Mouse (Mus musculus) forebrain, embryonic 14.5 days (tissue): ENCODE data around the gene Rasgef1b. TPM values are rescaled to one million over a fixed set of nuclear protein-coding genes. Genes with fewer than 3 reads are reported as not detected.

Source experiments
- ATAC-seq: fragments of 200-750 bp; cut with Nextera tagmentation; 2 replicates; pipeline ENCODE4 v1.8.0; 2017; ENCODE audit warnings: mild to moderate bottlenecking, moderate library complexity
- DNase-seq: peaks from one replicate; pipeline ENCODE4 v3.0.0-alpha.2; 2015; ENCODE audit warnings: low spot score
- H3K27ac ChIP-seq: fragments of 300-500 bp; sonication (generic); 2 replicates; pipeline ENCODE4 v1.5.1; 2014; ENCODE audit warnings: low read depth, mild to moderate bottlenecking, control low read depth, low read length, moderate library complexity
- H3K27me3 ChIP-seq: fragments of 300-500 bp; sonication (generic); replicated peaks from 2 replicates; pipeline ENCODE4 v1.6.1; 2014; ENCODE audit warnings: low read length, control low read depth, mixed read lengths; ENCODE audit not compliant: control insufficient read depth, insufficient read depth
- H3K36me3 ChIP-seq: fragments of 300-500 bp; sonication (generic); 2 replicates; pipeline ENCODE4 v1.6.1; 2014; ENCODE audit warnings: low read length, control low read depth; ENCODE audit not compliant: control insufficient read depth, insufficient read depth
- H3K4me1 ChIP-seq: fragments of 300-500 bp; sonication (generic); 2 replicates; pipeline ENCODE4 v1.6.1; 2014; ENCODE audit warnings: antibody characterized with exemption, low read length, control low read depth; ENCODE audit not compliant: control insufficient read depth, insufficient read depth
- H3K4me2 ChIP-seq: fragments of 300-500 bp; sonication (generic); 2 replicates; pipeline ENCODE4 v1.6.1; 2014; ENCODE audit warnings: mild to moderate bottlenecking, control low read depth, low read length
- H3K4me3 ChIP-seq: fragments of 300-500 bp; sonication (generic); 2 replicates; pipeline ENCODE4 v1.5.1; 2014; ENCODE audit warnings: low read depth, low read length, control low read depth
- H3K9ac ChIP-seq: fragments of 300-500 bp; sonication (generic); 2 replicates; pipeline ENCODE4 v1.6.1; 2014; ENCODE audit warnings: mild to moderate bottlenecking, low read length, control low read depth, moderate library complexity
- H3K9me3 ChIP-seq: fragments of 300-500 bp; sonication (generic); replicated peaks from 2 replicates; pipeline ENCODE4 v1.6.1; 2016; ENCODE audit warnings: low read length, control low read depth, mixed read lengths; ENCODE audit not compliant: control insufficient read depth
- WGBS: fragments of 180-500 bp; shearing (Covaris S2); extraction: QIAGEN DNeasy Blood & Tissue Kit; methylation state at CpG from one replicate; pipeline ENCODE4 v1.1.7; 2014; 5-methylcytosine and 5-hydroxymethylcytosine counted together
- polyA plus RNA-seq: library from polyadenylated mRNA; unstranded; fragments of >200 nt; fragmentation: Nextera tagmentation; extraction: Ambion mirVana; gene quantifications from 2 replicates; pipeline ENCODE4 v1.2.1, GENCODE M21; 2014

Rasgef1b gene
- polyA plus RNA-seq, 1 experiment from 2014 or later, result 97.5 TPM

DNA sequence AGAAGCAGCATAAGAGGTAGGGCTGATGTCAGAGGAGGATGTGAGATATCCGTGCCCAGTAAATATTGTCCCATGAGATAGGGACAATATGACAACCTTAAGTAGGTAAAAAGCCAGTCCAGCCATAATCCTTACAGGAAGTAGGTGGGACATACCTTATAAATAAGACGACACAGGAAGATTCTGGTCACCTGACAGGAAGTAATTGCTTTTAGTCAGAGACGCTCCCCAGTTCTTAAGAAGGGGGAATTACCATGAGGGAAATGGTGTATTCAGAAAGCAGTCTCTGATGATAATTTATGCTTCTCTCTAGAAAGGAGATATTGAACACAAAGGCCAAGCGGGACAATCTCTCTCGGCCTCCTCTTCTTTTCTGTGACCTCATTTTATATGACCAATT lies 394.8 kb downstream of the Rasgef1b start:
- Histone ChIP-seq H3K4me2 (no peak overlapping the region), H3K9me3 (no peaks in the 10 kb centered on the region), H3K27me3 (no peaks in the 10 kb centered on the region), H3K4me3 (no peak overlapping the region), H3K4me1 (no peaks in the 10 kb centered on the region), H3K36me3 (no peaks in the 10 kb centered on the region), H3K9ac (no peak overlapping the region), H3K27ac (no peak overlapping the region)
- no peak for DNase-seq
- ATAC-seq, result no peak
- 89% methylated on average over 5 of the region's 5 CpGs for WGBS

DNA sequence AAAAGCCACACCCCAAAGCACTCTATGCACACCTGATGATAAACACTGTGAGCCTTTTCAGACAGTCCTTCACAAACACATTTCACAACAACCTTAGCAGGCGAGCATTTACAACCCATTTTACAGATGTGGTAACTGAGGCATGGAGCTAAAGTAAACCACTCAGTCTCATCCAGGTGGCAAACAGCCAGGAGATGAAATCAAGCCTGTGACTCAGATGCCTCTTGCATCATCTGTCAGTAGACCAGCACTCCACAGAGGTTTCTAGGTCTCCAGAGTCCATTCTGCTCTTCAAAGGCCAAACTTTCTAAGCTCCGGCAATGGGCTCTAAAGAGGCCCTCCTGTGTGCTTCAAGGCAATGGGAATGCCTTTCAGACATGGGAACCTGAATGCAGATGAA lies 396.8 kb downstream of the Rasgef1b start:
- 88% methylated on average over 2 of the region's 2 CpGs for WGBS
- no peak overlapping the region for H3K9ac ChIP-seq
- H3K27me3 ChIP-seq, result no peaks in the 10 kb centered on the region
- H3K4me2 ChIP-seq, result no peak overlapping the region
- no peaks in the 10 kb centered on the region for H3K9me3 ChIP-seq
- H3K4me3 ChIP-seq, result no peak overlapping the region
- H3K36me3 ChIP-seq, result no peaks in the 10 kb centered on the region
- no peaks in the 10 kb centered on the region for H3K4me1 ChIP-seq
- ATAC-seq (no peak), DNase-seq (no peak)
- H3K27ac ChIP-seq, result no peak overlapping the region

DNA sequence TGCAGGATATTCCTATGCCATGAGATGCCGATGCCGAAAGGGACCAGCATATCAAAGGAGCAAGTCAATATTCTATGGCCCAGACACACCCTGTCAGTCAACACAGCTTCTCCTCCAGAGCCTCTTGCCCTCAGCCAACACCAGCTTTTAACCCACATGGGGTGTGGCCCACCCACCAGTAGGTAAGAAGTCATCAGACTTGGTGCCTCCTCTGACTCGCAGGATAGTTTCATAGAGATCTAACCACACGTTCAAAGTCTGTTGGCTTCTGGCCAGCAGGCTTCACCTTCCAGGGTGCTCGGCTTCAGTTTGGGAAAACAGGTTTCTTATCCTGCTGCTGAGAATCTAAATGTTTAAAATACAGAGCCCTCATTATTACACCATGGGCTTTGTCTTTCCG lies 399.8 kb downstream of the Rasgef1b start:
- no peak for ATAC-seq

DNA sequence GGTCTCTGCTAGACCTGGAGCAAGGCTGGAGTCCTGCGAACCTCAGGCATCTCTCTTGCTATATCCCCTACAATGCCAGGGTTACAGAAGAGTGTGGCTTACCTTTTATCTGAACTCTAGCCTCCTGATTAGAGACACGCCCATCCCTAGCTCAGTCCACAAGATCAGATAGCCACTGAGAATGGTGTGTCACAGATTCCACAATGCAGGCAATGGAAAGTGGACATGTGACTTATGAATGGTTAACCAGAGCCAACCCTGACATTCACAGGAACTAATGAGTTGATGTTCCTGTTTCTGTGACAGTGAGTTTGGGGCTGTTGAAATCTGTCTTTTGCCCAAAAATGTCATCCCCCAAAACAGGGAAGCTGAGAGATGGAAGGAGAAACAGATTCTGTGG lies 401.8 kb downstream of the Rasgef1b start:
- ATAC-seq (no peak), DNase-seq (no peak)
- no peak overlapping the region for H3K9ac ChIP-seq
- no peaks in the 10 kb centered on the region for H3K36me3 ChIP-seq
- WGBS, result 89% methylated on average over 2 of the region's 2 CpGs
- H3K27me3 ChIP-seq, result no peaks in the 10 kb centered on the region
- H3K4me2 ChIP-seq, result no peak overlapping the region
- H3K4me3 ChIP-seq, result no peak overlapping the region
- H3K9me3 ChIP-seq, result no peaks in the 10 kb centered on the region
- no peaks in the 10 kb centered on the region for H3K4me1 ChIP-seq
- H3K27ac ChIP-seq, result no peak overlapping the region

More for the DNA sequence above, 399.8 kb downstream of the Rasgef1b start:
- Histone ChIP-seq H3K4me2 (no peak overlapping the region), H3K4me3 (no peak overlapping the region), H3K27ac (no peak overlapping the region), H3K27me3 (no peaks in the 10 kb centered on the region), H3K9me3 (no peaks in the 10 kb centered on the region), H3K9ac (no peak overlapping the region), H3K4me1 (no peaks in the 10 kb centered on the region), H3K36me3 (no peaks in the 10 kb centered on the region)
- no peak for DNase-seq
- WGBS, result 70% methylated on average over 6 of the region's 6 CpGs

DNA sequence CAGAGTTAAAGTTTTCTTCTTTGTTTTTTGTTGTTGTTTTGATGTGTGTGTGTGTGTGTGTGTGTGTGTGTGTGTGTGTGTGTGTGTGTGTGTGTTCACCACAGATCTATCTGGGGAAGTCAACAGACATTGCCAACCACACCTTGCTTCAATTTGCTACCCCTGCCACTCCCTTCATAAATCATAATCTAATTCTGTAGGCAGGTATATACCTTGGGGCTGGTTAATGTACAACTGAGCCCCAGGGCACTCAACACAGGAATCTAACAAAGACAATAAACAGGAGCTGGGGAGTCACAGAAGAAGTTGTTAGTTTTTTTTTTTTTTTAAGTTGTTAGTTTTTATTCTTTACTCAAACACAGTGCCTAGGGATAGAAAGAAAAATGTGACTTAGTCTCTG lies 403.6 kb downstream of the Rasgef1b start:
- Histone ChIP-seq H3K9ac (no peak overlapping the region), H3K27me3 (no peaks in the 10 kb centered on the region), H3K9me3 (no peaks in the 10 kb centered on the region), H3K4me1 (no peaks in the 10 kb centered on the region), H3K36me3 (no peaks in the 10 kb centered on the region), H3K27ac (no peak overlapping the region), H3K4me2 (no peak overlapping the region), H3K4me3 (no peak overlapping the region)
- DNase-seq (no peak), ATAC-seq (no peak)

DNA sequence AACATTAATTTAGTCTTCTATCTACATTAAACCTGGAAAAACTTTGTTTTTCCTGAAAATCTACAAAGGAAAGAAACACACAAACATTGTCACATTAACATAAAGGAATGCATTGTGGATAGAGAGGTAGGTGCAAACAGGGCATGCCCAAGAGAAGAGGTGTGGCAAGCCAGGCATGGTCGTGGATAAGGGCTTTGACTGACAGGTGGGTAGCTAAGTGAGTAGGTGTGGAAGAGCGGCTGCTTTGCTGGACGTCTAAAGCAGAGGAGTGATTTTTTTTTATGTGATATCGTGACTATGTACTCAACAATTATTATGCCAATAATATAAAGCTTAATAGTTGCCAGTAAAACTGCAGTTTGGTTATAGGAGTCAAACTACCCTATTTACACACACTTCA lies 408.1 kb downstream of the Rasgef1b start:
- no peak overlapping the region for H3K9ac ChIP-seq
- no peaks in the 10 kb centered on the region for H3K27me3 ChIP-seq
- H3K4me1 ChIP-seq, result no peaks in the 10 kb centered on the region
- ATAC-seq (no peak), DNase-seq (no peak)
- 81% methylated on average over 4 of the region's 4 CpGs for WGBS
- no peaks in the 10 kb centered on the region for H3K9me3 ChIP-seq
- H3K4me3 ChIP-seq, result no peak overlapping the region
- H3K36me3 ChIP-seq, result no peaks in the 10 kb centered on the region
- no peak overlapping the region for H3K4me2 ChIP-seq
- H3K27ac ChIP-seq, result no peak overlapping the region

DNA sequence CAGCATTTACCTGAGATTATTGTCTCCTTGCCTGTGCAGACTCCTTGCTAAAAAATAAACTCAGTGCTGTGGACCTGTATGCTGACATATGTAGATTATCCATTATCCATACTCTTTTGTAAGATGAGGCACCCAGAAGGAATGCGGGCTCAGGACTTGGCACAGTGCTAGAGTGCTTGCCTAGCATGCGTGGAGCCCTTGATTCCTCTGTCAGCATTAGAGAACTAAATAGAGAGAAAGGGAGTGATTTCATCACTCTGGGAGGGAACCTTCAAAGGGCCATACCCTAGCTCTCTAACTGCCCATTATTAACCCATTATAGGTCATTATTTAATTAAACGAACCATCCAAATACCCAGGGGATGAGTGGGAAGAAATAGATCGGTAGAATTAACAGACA lies 430.9 kb downstream of the Rasgef1b start:
- 33% methylated on average over 4 of the region's 4 CpGs for WGBS
- H3K4me2 ChIP-seq, result no peak overlapping the region
- no peaks in the 10 kb centered on the region for H3K9me3 ChIP-seq

DNA sequence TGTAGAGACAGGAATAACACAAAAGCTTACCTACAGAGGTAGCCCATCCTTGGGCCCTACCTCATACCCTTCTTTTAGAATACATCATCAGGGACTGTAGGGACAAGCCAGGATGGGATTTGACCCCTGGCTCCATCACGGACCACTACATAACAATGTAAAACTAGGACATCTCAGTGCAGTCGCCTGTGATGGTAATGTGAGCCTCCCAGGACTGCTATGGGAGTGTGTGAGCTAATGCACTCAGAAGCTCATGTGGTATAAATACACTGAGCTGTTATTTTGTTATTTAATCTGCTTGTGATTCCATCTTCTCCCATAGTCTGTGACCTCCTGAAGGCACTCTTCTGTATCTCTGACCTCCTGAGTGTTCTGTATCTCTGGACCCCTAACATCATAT lies 432.5 kb downstream of the Rasgef1b start:
- ATAC-seq, result no peak
- Histone ChIP-seq H3K4me3 (no peak overlapping the region), H3K27me3 (no peaks in the 10 kb centered on the region), H3K9ac (no peak overlapping the region), H3K9me3 (no peaks in the 10 kb centered on the region), H3K4me2 (no peak overlapping the region), H3K36me3 (no peaks in the 10 kb centered on the region), H3K27ac (no peak overlapping the region), H3K4me1 (peaks cover 2% of the 10 kb centered on the region; the same call in 1 of the 2 replicates)
- WGBS, result 84% methylated on average over 2 of the region's 2 CpGs
- no peak for DNase-seq

More for the DNA sequence above, 430.9 kb downstream of the Rasgef1b start:
- no peak for ATAC-seq
- Histone ChIP-seq H3K4me3 (no peak overlapping the region), H3K27ac (no peak overlapping the region), H3K9ac (no peak overlapping the region), H3K4me1 (peaks cover 2% of the 10 kb centered on the region; the same call in 1 of the 2 replicates), H3K27me3 (no peaks in the 10 kb centered on the region), H3K36me3 (no peaks in the 10 kb centered on the region)
- DNase-seq, result no peak

DNA sequence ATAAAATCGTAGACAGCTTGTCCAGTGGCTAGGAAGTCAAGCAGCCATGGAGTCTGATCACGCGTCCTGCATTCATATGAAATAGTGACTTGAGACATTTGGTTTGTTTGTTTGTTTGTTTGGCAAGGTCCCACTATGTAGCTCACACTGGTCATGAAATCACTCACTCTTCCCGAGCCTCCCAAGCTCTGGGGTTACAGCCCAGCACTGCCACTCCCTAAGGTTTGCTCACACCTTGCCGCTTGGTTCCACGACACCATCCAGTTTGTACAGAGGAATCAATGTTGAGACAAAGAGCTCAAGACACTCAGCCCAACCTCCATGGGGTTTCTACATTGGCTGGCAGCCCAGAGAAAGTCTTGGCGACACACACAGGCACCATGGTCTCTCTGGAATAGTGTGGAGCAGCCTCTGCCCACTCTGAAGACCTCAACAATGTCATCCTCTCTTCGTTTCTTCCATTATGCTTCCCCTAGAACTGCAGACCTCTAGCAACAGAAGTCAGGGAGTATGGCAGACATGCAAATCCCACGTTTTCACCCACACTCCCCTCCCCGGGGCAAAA lies 436.5 kb downstream of the Rasgef1b start:
- H3K4me2 ChIP-seq, result no peak overlapping the region
- H3K4me3 ChIP-seq, result no peak overlapping the region
- ATAC-seq, result no peak
- H3K36me3 ChIP-seq, result no peaks in the 10 kb centered on the region
- H3K27me3 ChIP-seq, result no peaks in the 10 kb centered on the region
- no peaks in the 10 kb centered on the region for H3K9me3 ChIP-seq
- H3K9ac ChIP-seq, result no peak overlapping the region
- 83% methylated on average over 10 of the region's 10 CpGs for WGBS
- no peak overlapping the region for H3K27ac ChIP-seq
- no peak for DNase-seq
- no peaks in the 10 kb centered on the region for H3K4me1 ChIP-seq
